Mouse (Mus musculus) bone marrow macrophage, adult 2 months (primary cell): ENCODE results near the gene Rai1.

Experiments used
- CTCF ChIP-seq: IDR thresholded peaks from 2 replicates; pipeline ENCODE4 v1.5.1; 2012; ENCODE audit warnings: low read depth, mild to moderate bottlenecking, low read length, moderate library complexity
- POLR2A ChIP-seq: IDR thresholded peaks from 2 replicates; pipeline ENCODE4 v1.6.1; 2012; ENCODE audit warnings: mild to moderate bottlenecking, low read depth, low read length, borderline replicate concordance

DNA sequence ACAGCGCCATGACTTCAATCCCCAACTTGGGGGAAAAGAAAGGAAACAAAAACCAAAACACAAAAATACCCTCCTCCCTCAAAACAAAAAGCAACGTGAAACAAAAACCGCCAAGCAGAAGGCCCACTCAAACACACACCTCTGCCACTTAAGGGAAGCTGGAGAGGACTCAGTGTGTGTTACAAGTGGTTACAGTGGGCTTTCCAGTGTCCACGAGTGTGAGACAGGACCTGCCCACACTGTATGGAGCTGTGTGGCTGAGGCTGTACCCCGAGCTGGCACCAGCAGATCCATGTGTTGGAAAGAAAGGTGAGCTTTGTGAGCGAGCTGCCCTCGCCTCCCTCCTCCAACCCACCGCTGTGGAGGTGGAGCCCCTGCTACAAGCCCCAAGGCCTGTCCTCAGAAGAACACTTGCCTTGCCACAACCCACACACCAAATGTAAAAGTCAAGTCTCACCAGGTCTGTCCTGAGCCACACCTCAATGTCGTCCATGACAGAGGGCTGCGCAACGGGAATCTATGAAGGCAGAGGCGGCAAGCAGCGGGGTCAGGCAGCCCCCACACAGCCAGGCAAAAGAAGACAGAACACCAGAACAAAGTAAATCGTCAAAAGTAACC lies 127.7 kb downstream of the Rai1 start:
- TF ChIP-seq CTCF (no peak), POLR2A (no peak)
